In genomic region chr13:56040621-56041020, GRCm38 (mm10) we compare ENCODE assay signal across 17 mouse cellular contexts.
"Had no signal": no experiment of that assay in that cellular context is flagged by ENCODE, and none has a peak within 500 bp of the region (broad histone marks: within the 10 kb centered on the region; RNA-seq: fewer than 3 reads in every experiment).

No protein-coding gene starts in this region.

- H3K9me3 ChIP-seq: limb, embryonic 13.5 days; liver, embryonic 15.5 days; midbrain, embryonic 10.5 days; midbrain, embryonic 15.5 days; neural tube, embryonic 13.5 days; stomach, embryonic 15.5 days had no signal

- H3K27me3 ChIP-seq: limb, embryonic 13.5 days; liver, embryonic 15.5 days; midbrain, embryonic 15.5 days; neural tube, embryonic 13.5 days; stomach, embryonic 15.5 days had no signal

- H3K9ac ChIP-seq: limb, embryonic 13.5 days; liver, embryonic 15.5 days; lung, embryonic 14.5 days; midbrain, embryonic 15.5 days; neural tube, embryonic 13.5 days; stomach, embryonic 15.5 days had no signal

- H3K27ac ChIP-seq: limb, embryonic 13.5 days; liver, embryonic 15.5 days; midbrain, embryonic 10.5 days; midbrain, embryonic 15.5 days; neural tube, embryonic 13.5 days; stomach, embryonic 15.5 days had no signal

- H3K36me3 ChIP-seq: limb, embryonic 13.5 days; liver, embryonic 15.5 days; midbrain, embryonic 10.5 days; midbrain, embryonic 15.5 days; neural tube, embryonic 13.5 days; stomach, embryonic 15.5 days had no signal

- H3K4me1 ChIP-seq: liver, embryonic 15.5 days; midbrain, embryonic 15.5 days; neural tube, embryonic 13.5 days; stomach, embryonic 15.5 days had no signal

- H3K4me3 ChIP-seq: limb, embryonic 13.5 days; liver, embryonic 15.5 days; midbrain, embryonic 10.5 days; midbrain, embryonic 15.5 days; neural tube, embryonic 13.5 days; stomach, embryonic 15.5 days had no signal

- H3K4me2 ChIP-seq: limb, embryonic 13.5 days; liver, embryonic 11.5 days; liver, embryonic 15.5 days; lung, embryonic 14.5 days; midbrain, embryonic 15.5 days; neural tube, embryonic 13.5 days; stomach, embryonic 15.5 days had no signal

- ATAC-seq: midbrain, embryonic 15.5 days had no signal

- DNase-seq: kidney, adult 18-20 months; kidney, postnatal 10 days; kidney, postnatal 4 days; left cerebral cortex, postnatal 4 days; lung, embryonic 14.5 days; lung, postnatal 10 days; lung, postnatal 4 days; retina, postnatal 1 day; right cerebral cortex, postnatal 4 days; thymus, postnatal 36 days had no signal
